ENCODE assay signal across 8 mouse cellular contexts in the genomic region with DNA sequence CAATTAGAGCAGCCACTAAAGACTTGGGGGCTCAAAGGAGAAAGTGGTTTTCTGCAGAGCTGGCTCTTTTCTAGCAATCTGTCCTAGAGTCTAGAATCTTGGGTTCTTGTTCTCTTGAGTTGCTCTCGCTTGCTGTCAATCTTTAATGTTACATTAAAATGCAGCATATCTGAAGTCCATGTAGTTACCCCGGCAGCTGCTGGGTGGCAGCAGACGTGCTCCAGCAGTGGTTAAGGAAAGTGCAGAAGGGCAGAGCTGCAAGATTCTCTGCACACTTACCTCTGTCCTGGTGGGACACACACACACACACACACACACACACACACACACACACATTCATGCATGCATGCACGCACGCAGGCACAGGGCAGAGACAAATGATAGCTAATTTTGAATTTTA.
DNase-seq lines count a peak whose midpoint lies in the region; ATAC-seq and TF ChIP-seq lines count a peak whose summit lies in the region.

No protein-coding gene starts in this region.

- peak; percentile 52 for TF ChIP-seq CTCF in gastrocnemius, adult 2 months (IDR thresholded peaks at IDR 0.05)
- peak; percentile 73 for TF ChIP-seq CTCF in hindbrain, postnatal 0 days (IDR thresholded peaks at IDR 0.05; ENCODE audit: low read depth)
- peak; percentile 22; the same call in 1 of the 2 replicates for TF ChIP-seq CTCF in olfactory bulb, adult 2 months (IDR thresholded peaks at IDR 0.05; ENCODE audit: insufficient read depth, low read depth, low read length)

- H3K4me3 ChIP-seq in gastrocnemius, adult 2 months: no peak overlapping the region
- no peak overlapping the region for H3K4me3 ChIP-seq in hindbrain, postnatal 0 days (ENCODE audit: low read length)
- H3K4me3 ChIP-seq in olfactory bulb, adult 2 months (ENCODE audit: insufficient read depth, low read depth, low read length): no peak overlapping the region

- H3K27ac ChIP-seq in gastrocnemius, adult 2 months: no peak overlapping the region
- no peak overlapping the region for H3K27ac ChIP-seq in hindbrain, postnatal 0 days
- no peak overlapping the region for H3K27ac ChIP-seq in olfactory bulb, adult 2 months (ENCODE audit: insufficient read depth, low read depth, low read length)

- H3K36me3 ChIP-seq in hindbrain, postnatal 0 days (ENCODE audit: insufficient read depth, low read length): no peaks in the 10 kb centered on the region

- 0 out of 2 replicates have a peak, but pooled peaks have one; percentile 41 for ATAC-seq in hindbrain, postnatal 0 days

- no peak overlapping the region for H3K4me2 ChIP-seq in hindbrain, postnatal 0 days (ENCODE audit: low read depth, low read length)

- intact Hi-C loops in gastrocnemius, adult 2 months (cut with DNase I): loop anchor here (5.0 to 10.0 kb wide), 4 partner anchors 158 to 480 kb away; partner anchors contain the start of gene Trp63
- intact Hi-C loops in gastrocnemius, postnatal 36 days (cut with DNase I): loop anchor here (5.0 to 10.0 kb wide), 3 partner anchors 158 to 820 kb away; no protein-coding TSS in a partner anchor

- H3K4me1 ChIP-seq in hindbrain, postnatal 0 days (ENCODE audit: insufficient read depth, low read length): no peaks in the 10 kb centered on the region
- H3K4me1 ChIP-seq in olfactory bulb, adult 2 months (ENCODE audit: control insufficient read depth, insufficient read depth, low read length): no peaks in the 10 kb centered on the region

- WGBS in hindbrain, postnatal 0 days: 60% methylated on average over 5 of the region's 5 CpGs
- 73% methylated on average over 5 of the region's 5 CpGs for WGBS in olfactory bulb, adult 2 months

- no peak for TF ChIP-seq POLR2A in olfactory bulb, adult 2 months (IDR thresholded peaks at IDR 0.05; ENCODE audit: insufficient read depth, low read depth, low read length)

- no peak overlapping the region for H3K9ac ChIP-seq in hindbrain, postnatal 0 days (replicated peaks; ENCODE audit: low read length)

- peak; percentile 31 for DNase-seq in gastrocnemius, adult 2 months
- no peak for DNase-seq in gastrocnemius, postnatal 36 days
- peak; percentile 29 for DNase-seq in right cerebral cortex, adult 18-20 months
- no peak for DNase-seq in right cerebral cortex, postnatal 14 days
- peak; percentile 58 for DNase-seq in hindbrain, postnatal 0 days (ENCODE audit: low spot score)
- no peak for DNase-seq in c-Kit-positive CD71-positive TER-119-positive erythroid progenitor cells, embryonic 14.5 days (ENCODE audit: low spot score)
- DNase-seq in spleen, postnatal 4 days (ENCODE audit: low spot score in 2 of 2): no peak

- no peaks in the 10 kb centered on the region for H3K27me3 ChIP-seq in hindbrain, postnatal 0 days (ENCODE audit: insufficient read depth, low read length)

- no peaks in the 10 kb centered on the region for H3K9me3 ChIP-seq in hindbrain, postnatal 0 days (ENCODE audit: low read length)

Comparison
In these comparisons a context has a peak if more than half of its experiments do, and no peak if none do; other contexts are left out.
1. DNase-seq: peak in gastrocnemius, adult 2 months (single experiment), right cerebral cortex, adult 18-20 months (single experiment) and hindbrain, postnatal 0 days (single experiment); none in gastrocnemius, postnatal 36 days (0 of 2), right cerebral cortex, postnatal 14 days (single experiment), c-Kit-positive CD71-positive TER-119-positive erythroid progenitor cells, embryonic 14.5 days (single experiment) and spleen, postnatal 4 days (0 of 2).
2. CTCF ChIP-seq: peak in every context shown above with its lines; median percentile 73 in hindbrain, postnatal 0 days; 52 in gastrocnemius, adult 2 months; 22 in olfactory bulb, adult 2 months.